Mouse (Mus musculus) heart, adult 10 weeks (tissue): ENCODE measurements around the gene Lipo3. TPM values are rescaled to one million over a fixed set of nuclear protein-coding genes. Genes with fewer than 3 reads are reported as not detected.

Experiments used
- polyA plus RNA-seq: library from polyadenylated mRNA; stranded (reverse); fragments of 350-450 nt; fragmentation: Illumina TruSeq; extraction: RNeasy Lipid Tissue Mini Kit (QIAGEN cat#74804); gene quantifications from one replicate; pipeline ENCODE4 v1.2.3, GENCODE M21; 2014; ENCODE audit warnings: low read depth, low replicate concordance

Lipo3 gene
- polyA plus RNA-seq = 11.1 TPM

GRCm38 (mm10) chr19:33761287-33762086, at the start of gene Lipo3:
Gene Lipo3, minus strand, starts transcription at chr19:33761951.

GRCm38 (mm10) chr19:33787359-33787758, 25.6 kb upstream of the Lipo3 start, which contains the start of gene Lipo1:
Gene Lipo1, minus strand, starts transcription at chr19:33787459.

GRCm38 (mm10) chr19:33751259-33751658, 10.5 kb downstream of the Lipo3 start, which contains the start of gene Lipo2:
Gene Lipo2, minus strand, starts transcription at chr19:33751359.

GRCm38 (mm10) chr19:33625152-33625551, 136.6 kb downstream of the Lipo3 start, which contains the start of gene Gm8978:
Gene Gm8978, minus strand, starts transcription at chr19:33625252.

GRCm38 (mm10) chr19:33517680-33518079, 244.1 kb downstream of the Lipo3 start, which contains the start of gene Lipo4:
Gene Lipo4, minus strand, starts transcription at chr19:33517780.

Other genes with a start within 250 kb of the Lipo3 start
- not detected for gene Lipo4, start 244.2 kb downstream of the Lipo3 start, polyA plus RNA-seq
- gene Gm8978, start 136.7 kb downstream of the Lipo3 start, polyA plus RNA-seq = not detected
- gene Lipo2, start 10.6 kb downstream of the Lipo3 start, polyA plus RNA-seq = 0.39 TPM
- not detected for gene Lipo1, start 25.5 kb upstream of the Lipo3 start, polyA plus RNA-seq
- gene Lipf, start 199.2 kb upstream of the Lipo3 start, polyA plus RNA-seq = not detected
- not detected for gene Lipk, start 246.3 kb upstream of the Lipo3 start, polyA plus RNA-seq